Mouse (Mus musculus): ENCODE data around the gene Olfr488.
"Not testable (repeated sequence)": the region's sequence is repeated elsewhere in the genome, so short reads cannot be mapped to it uniquely, and the experiment has no call there.

Gene Olfr488

GRCm38 (mm10) chr7:108258247-108258646, at the start of gene Olfr488:
TSS of gene Olfr488 (minus strand) at chr7:108258347.
- DNase-seq: no peak

DNA sequence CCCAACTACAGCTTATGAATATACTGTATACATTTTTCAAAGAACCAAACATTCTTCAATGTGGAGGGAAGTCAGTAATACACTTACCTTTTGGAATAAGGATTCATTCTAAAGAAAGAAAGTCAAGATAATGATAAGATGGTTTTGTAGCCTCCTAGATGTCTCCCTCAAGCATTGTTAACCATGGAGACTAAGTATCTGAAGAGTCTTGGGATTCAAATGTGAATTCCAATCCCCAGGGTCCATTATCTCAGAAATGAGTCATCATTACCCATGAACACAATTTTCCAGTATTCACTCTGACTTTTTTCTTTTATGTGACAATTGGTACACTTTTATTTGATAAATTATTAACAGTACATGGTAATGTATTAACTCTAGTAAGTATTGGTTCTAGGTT, 30.7 kb upstream of the Olfr488 start, which contains the start of gene Olfr490:
Gene Olfr490, minus strand, starts transcription at position 101 of the 400 bp plus-strand sequence.
- no peak for DNase-seq

GRCm38 (mm10) chr7:108233551-108233950, 24.6 kb downstream of the Olfr488 start:
- DNase-seq: no peak

DNA sequence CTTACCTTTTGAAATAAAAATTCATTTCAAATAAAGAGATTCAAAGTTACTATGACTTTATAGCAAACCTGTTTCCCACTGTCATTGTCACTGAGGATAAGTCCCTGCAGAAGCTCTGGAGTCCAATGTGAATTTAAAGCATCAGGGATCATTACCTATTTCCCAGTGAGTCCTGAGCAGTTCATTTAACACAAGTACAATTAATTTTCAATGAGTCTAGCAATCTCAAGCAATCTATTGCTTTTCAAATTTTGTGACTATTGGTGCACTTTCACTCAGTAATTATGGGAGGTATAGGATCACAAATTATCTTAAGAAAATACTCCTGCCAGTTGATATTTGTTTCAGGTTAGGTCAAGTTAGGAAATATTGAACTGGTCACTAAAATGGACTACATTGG, 43.6 kb downstream of the Olfr488 start, which contains the start of gene Olfr487:
Gene Olfr487, minus strand, starts transcription at position 101 of the 400 bp plus-strand sequence.
- not testable (repeated sequence) for DNase-seq
